Mouse (Mus musculus): Measurements from ENCODE around the gene Cd28. TPM values are rescaled to one million over a fixed set of nuclear protein-coding genes. Genes with fewer than 3 reads are reported as not detected.

Gene Cd28
- polyA plus RNA-seq, 1 experiment = not detected

DNA sequence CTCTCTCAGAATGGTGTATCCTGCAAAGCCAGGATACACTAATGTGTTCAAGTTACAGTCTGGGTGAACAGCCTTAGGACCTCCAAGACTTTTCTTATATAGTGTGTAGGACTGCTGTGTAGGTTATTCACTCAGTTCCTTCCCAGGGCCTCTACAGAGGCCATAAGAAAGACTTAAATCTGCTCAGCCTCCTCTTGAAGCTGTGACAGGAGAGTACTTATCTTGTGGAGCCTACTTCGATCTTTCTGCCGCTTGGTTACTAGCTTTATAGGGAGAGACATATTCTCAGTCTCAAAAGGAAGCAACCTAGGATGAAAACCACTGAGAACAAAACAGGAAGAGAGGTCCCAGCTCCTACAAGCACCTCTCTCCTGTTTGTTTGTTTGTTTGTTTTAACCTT, 62.6 kb downstream of the Cd28 start:
- Histone ChIP-seq H3K27ac (ENCODE audit: insufficient read depth, low read length) (no peak overlapping the region), H3K4me3 (ENCODE audit: insufficient read depth, low read length) (no peak overlapping the region), H3K4me1 (ENCODE audit: control insufficient read depth, insufficient read depth, low read length) (no peaks in the 10 kb centered on the region)
- TF ChIP-seq POLR2A (IDR thresholded peaks at IDR 0.05; ENCODE audit: low read depth, low read length) (no peak), CTCF (IDR thresholded peaks at IDR 0.05; ENCODE audit: borderline replicate concordance, insufficient read depth, low read length) (no peak)

GRCm38 (mm10) chr1:60781666-60782065, 65.1 kb downstream of the Cd28 start:
- Histone ChIP-seq H3K4me1 (ENCODE audit: control insufficient read depth, insufficient read depth, low read length) (no peaks in the 10 kb centered on the region), H3K4me3 (ENCODE audit: insufficient read depth, low read length) (no peak overlapping the region), H3K27ac (ENCODE audit: insufficient read depth, low read length) (no peak overlapping the region)
- TF ChIP-seq POLR2A (IDR thresholded peaks at IDR 0.05; ENCODE audit: low read depth, low read length) (no peak), CTCF (IDR thresholded peaks at IDR 0.05; ENCODE audit: borderline replicate concordance, insufficient read depth, low read length) (no peak)

- no peak overlapping the region for H3K4me3 ChIP-seq (ENCODE audit: insufficient read depth, low read length)
- TF ChIP-seq CTCF (IDR thresholded peaks at IDR 0.05; ENCODE audit: borderline replicate concordance, insufficient read depth, low read length) (no peak), POLR2A (IDR thresholded peaks at IDR 0.05; ENCODE audit: low read depth, low read length) (no peak)
- no peak overlapping the region for H3K27ac ChIP-seq (ENCODE audit: insufficient read depth, low read length)
- no peaks in the 10 kb centered on the region for H3K4me1 ChIP-seq (ENCODE audit: control insufficient read depth, insufficient read depth, low read length)
Measured at GRCm38 (mm10) chr1:60793717-60794116, 77.1 kb downstream of the Cd28 start.

DNA sequence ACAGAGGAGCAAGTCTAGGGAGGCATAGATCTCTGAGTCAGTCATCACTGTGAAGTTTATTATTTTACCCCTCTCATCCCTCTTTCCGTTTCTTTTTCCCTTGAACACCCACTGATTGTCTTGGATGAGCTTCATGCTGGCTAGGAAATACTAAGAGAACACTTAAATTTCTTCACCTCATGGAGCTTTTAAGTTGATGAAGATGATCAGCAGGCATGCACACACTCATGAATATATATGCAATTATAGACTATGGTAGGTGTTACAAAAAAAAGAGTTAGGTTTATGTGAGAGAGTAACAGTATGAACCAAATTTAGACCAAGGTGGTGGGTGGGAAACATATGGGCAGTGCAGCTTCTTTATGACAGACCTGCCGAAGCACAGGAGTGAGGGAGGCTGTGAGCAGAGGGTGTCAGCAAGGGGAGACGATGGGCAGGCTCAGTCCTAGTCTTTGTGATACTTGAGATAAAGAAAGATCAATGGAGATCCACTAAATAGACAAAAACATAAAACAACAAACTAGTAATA, 79.1 kb downstream of the Cd28 start:
- no peak overlapping the region for H3K27ac ChIP-seq (ENCODE audit: insufficient read depth, low read length)
- TF ChIP-seq POLR2A (IDR thresholded peaks at IDR 0.05; ENCODE audit: low read depth, low read length) = no peak
- H3K4me3 ChIP-seq (ENCODE audit: insufficient read depth, low read length) = no peak overlapping the region
- H3K4me1 ChIP-seq (ENCODE audit: control insufficient read depth, insufficient read depth, low read length) = no peaks in the 10 kb centered on the region

GRCm38 (mm10) chr1:60799795-60800345, 83.3 kb downstream of the Cd28 start:
- TF ChIP-seq POLR2A (IDR thresholded peaks at IDR 0.05; ENCODE audit: low read depth, low read length) = no peak
- TF ChIP-seq CTCF (IDR thresholded peaks at IDR 0.05; ENCODE audit: borderline replicate concordance, insufficient read depth, low read length) = no peak
- no peaks in the 10 kb centered on the region for H3K4me1 ChIP-seq (ENCODE audit: control insufficient read depth, insufficient read depth, low read length)
- H3K4me3 ChIP-seq (ENCODE audit: insufficient read depth, low read length) = no peak overlapping the region
- no peak overlapping the region for H3K27ac ChIP-seq (ENCODE audit: insufficient read depth, low read length)

DNA sequence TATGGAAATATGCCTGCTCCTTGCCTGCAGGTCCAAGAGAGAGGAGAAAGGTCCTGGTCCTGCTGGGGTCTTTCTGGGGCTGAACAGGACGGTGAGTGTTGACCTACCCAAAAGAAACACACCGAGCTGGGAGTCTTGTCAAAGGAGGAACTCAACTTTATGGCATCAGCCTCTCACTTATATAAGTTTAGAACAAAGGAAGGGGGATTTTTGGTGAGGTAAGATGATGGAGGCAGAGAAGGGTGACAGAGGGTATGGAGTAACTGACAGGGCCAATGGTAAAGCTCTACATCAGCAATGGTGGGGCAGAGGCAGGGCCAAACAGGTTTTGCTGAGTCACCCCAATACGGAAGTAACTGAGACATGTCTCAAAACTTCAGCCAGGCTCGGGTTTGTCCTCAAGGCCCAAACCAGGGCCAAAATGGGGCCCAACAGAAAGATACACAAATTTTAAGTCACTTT, 84.6 kb downstream of the Cd28 start:
- no peak for TF ChIP-seq POLR2A (IDR thresholded peaks at IDR 0.05; ENCODE audit: low read depth, low read length)
- TF ChIP-seq CTCF (IDR thresholded peaks at IDR 0.05; ENCODE audit: borderline replicate concordance, insufficient read depth, low read length) = no peak
- Histone ChIP-seq H3K4me1 (ENCODE audit: control insufficient read depth, insufficient read depth, low read length) (peaks cover 2% of the 10 kb centered on the region; the same call in 1 of the 2 replicates), H3K4me3 (ENCODE audit: insufficient read depth, low read length) (no peak overlapping the region), H3K27ac (ENCODE audit: insufficient read depth, low read length) (no peak overlapping the region)

GRCm38 (mm10) chr1:60803128-60803824, 86.7 kb downstream of the Cd28 start:
- H3K27ac ChIP-seq (ENCODE audit: insufficient read depth, low read length) = no peak overlapping the region
- H3K4me3 ChIP-seq (ENCODE audit: insufficient read depth, low read length) = no peak overlapping the region
- no peak for TF ChIP-seq CTCF (IDR thresholded peaks at IDR 0.05; ENCODE audit: borderline replicate concordance, insufficient read depth, low read length)
- TF ChIP-seq POLR2A (IDR thresholded peaks at IDR 0.05; ENCODE audit: low read depth, low read length) = no peak
- peaks cover 2% of the 10 kb centered on the region; the same call in 1 of the 2 replicates for H3K4me1 ChIP-seq (ENCODE audit: control insufficient read depth, insufficient read depth, low read length)

GRCm38 (mm10) chr1:60803825-60804696, 87.5 kb downstream of the Cd28 start:
- TF ChIP-seq POLR2A (IDR thresholded peaks at IDR 0.05; ENCODE audit: low read depth, low read length) (no peak), CTCF (IDR thresholded peaks at IDR 0.05; ENCODE audit: borderline replicate concordance, insufficient read depth, low read length) (no peak)
- peaks cover 2% of the 10 kb centered on the region; the same call in 1 of the 2 replicates for H3K4me1 ChIP-seq (ENCODE audit: control insufficient read depth, insufficient read depth, low read length)
- H3K27ac ChIP-seq (ENCODE audit: insufficient read depth, low read length) = no peak overlapping the region
- no peak overlapping the region for H3K4me3 ChIP-seq (ENCODE audit: insufficient read depth, low read length)

DNA sequence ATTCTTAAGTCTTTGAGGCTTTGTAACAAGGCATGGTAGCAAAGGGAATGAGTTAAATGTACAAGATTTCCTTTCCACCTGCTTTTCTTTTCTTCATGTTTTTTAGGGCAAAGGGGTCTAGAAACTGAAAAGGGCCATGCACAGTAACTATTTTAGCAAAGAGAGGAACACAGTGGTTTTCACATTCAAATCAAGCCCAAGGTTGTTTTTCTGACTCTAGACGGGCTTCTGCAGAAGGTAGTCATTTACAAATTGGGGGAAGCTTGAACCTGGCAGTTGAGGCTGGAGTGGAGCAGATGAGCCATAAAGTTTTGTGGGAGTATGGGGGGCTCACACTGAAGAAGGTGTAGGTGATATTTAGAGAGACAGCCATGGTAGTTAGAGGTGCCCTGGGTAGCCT, 88.6 kb downstream of the Cd28 start:
- no peak for TF ChIP-seq POLR2A (IDR thresholded peaks at IDR 0.05; ENCODE audit: low read depth, low read length)
- no peak for TF ChIP-seq CTCF (IDR thresholded peaks at IDR 0.05; ENCODE audit: borderline replicate concordance, insufficient read depth, low read length)
- Histone ChIP-seq H3K4me3 (ENCODE audit: insufficient read depth, low read length) (no peak overlapping the region), H3K4me1 (ENCODE audit: control insufficient read depth, insufficient read depth, low read length) (peaks cover 2% of the 10 kb centered on the region; the same call in 1 of the 2 replicates), H3K27ac (ENCODE audit: insufficient read depth, low read length) (no peak overlapping the region)
